Mouse (Mus musculus): ENCODE measurements around the gene Rnf26.

DNA sequence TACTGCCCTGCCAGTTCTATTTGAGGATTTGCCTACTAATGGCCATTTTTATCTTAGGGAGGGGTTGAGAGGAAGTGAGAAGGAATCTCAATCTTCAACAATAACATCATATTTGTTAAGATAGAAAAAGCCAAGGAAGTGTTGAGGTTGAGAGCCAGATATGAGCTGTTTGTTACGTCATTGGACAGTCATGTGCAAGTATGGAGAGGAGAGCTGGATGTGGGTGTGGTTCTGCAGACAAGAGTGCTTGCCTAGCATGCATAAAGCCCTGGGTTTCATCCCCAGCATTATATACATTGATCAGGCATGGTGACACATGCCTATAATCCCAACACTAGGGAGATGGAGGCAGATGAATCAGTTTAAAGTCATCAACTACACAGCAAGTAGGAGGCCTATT lies 59.4 kb downstream of the Rnf26 start:
- no peak for TF ChIP-seq POLR2A (IDR thresholded peaks at IDR 0.05; ENCODE audit: low read depth, low read length)
- TF ChIP-seq CTCF (conservative IDR thresholded peaks at IDR 0.05; ENCODE audit: insufficient read depth, insufficient read length, low read depth, low read length) = no peak

All from kidney, adult 2 months (tissue).